Mouse (Mus musculus) midbrain, embryonic 11.5 days (tissue): ENCODE measurements at regions not wholly inside any gene's neighbourhood (a gene's known extent, or its start where the extent isn't known, plus 50 kb on each side); places are given as distances from the start of the nearest gene placed in this dataset.

Experiments
- ATAC-seq: fragments of 200-750 bp; cut with Nextera tagmentation; 2 replicates; pipeline ENCODE4 v1.8.0; 2017; ENCODE audit warnings: moderate TSS enrichment, moderate library complexity; ENCODE audit not compliant: low FRiP score
- DNase-seq: peaks from one replicate; pipeline ENCODE4 v3.0.0; 2015; ENCODE audit warnings: low spot score; ENCODE audit errors: missing footprints
- H3K27ac ChIP-seq: fragments of 300-500 bp; sonication (generic); 2 replicates; pipeline ENCODE4 v1.5.1; 2014; ENCODE audit warnings: low read depth, low read length
- H3K27me3 ChIP-seq: fragments of 300-500 bp; sonication (generic); 2 replicates; pipeline ENCODE4 v1.6.1; 2014; ENCODE audit warnings: mild to moderate bottlenecking, low read length, moderate library complexity, mixed read lengths; ENCODE audit not compliant: control insufficient read depth, insufficient read depth
- H3K36me3 ChIP-seq: fragments of 300-500 bp; sonication (generic); 2 replicates; pipeline ENCODE4 v1.6.1; 2014; ENCODE audit warnings: mild to moderate bottlenecking, low read length, moderate library complexity, mixed read lengths; ENCODE audit not compliant: control insufficient read depth, insufficient read depth
- H3K4me1 ChIP-seq: fragments of 300-500 bp; sonication (generic); 2 replicates; pipeline ENCODE4 v1.6.1; 2014; ENCODE audit warnings: low read length; ENCODE audit not compliant: control insufficient read depth, insufficient read depth
- H3K4me2 ChIP-seq: fragments of 300-500 bp; sonication (generic); 2 replicates; pipeline ENCODE4 v1.6.1; 2014; ENCODE audit warnings: mild to moderate bottlenecking, moderate library complexity
- H3K4me3 ChIP-seq: fragments of 300-500 bp; sonication (generic); 2 replicates; pipeline ENCODE4 v1.5.1; 2014; ENCODE audit warnings: low read depth, low read length
- H3K9ac ChIP-seq: fragments of 300-500 bp; sonication (generic); 2 replicates; pipeline ENCODE4 v1.6.1; 2014; ENCODE audit warnings: low read length
- H3K9me3 ChIP-seq: fragments of 300-500 bp; sonication (generic); 2 replicates; pipeline ENCODE4 v1.6.1; 2016; ENCODE audit warnings: low read length; ENCODE audit not compliant: control insufficient read depth
- WGBS: fragments of 180-500 bp; shearing (Covaris S2); extraction: QIAGEN DNeasy Blood & Tissue Kit; methylation state at CpG from one replicate; pipeline ENCODE4 v1.1.7; 2014; 5-methylcytosine and 5-hydroxymethylcytosine counted together

DNA sequence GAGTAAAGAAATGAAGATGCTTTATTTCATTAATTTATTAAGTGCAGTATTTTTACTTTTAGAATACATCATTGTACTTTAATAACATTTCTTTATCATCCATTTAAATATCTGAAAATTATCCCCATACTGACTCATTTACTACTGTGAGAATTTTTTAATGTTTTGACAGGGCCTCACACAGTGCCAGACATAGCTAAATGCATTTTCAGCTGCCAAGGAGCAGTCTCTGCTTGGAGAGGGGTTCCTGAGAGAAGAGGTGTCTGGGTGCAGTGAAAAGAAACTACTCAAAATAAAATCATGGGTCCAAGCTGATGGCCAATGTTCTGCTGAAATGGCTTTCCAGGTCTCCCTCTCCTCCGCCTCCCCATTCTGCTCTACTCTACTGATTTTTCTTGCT is 1116.3 kb upstream of the Ppp6c start:
- WGBS, result 91% methylated on average over 1 of the region's 1 CpGs
- Histone ChIP-seq H3K4me1 (no peaks in the 10 kb centered on the region), H3K9me3 (no peaks in the 10 kb centered on the region), H3K4me2 (no peak overlapping the region), H3K4me3 (no peak overlapping the region), H3K27ac (no peak overlapping the region), H3K27me3 (no peaks in the 10 kb centered on the region), H3K36me3 (no peaks in the 10 kb centered on the region), H3K9ac (no peak overlapping the region)
- no peak for ATAC-seq
- no peak for DNase-seq

DNA sequence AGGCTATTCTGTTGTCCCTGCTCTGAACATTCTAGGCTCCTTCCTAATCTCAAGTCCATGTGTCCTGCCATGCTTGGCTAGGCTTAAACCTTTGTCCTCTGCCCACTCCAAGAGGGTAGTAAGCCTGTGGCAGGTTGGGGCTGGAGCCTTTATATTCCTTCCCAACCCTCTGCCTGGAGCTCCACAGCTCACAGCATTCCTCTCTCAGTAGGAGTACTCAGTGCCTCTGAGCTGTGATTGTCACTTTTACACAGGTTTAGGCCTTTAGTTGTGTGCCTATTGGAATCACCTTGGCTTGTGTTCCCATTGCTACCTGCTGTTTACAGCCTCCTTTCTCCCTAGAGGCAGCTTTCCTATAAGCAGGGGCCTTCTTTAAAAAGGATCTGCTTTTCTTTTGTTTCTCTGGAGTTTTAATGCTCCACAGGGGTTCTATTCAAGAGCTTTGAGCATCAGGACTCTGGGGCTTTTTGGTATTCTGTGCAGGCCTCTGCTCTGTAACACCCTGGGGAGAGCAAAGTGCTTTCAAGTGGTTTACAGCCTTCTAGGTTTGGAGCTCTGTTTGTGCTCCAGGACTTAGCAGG is 1106.1 kb upstream of the Ppp6c start:
- no peaks in the 10 kb centered on the region for H3K27me3 ChIP-seq
- no peaks in the 10 kb centered on the region for H3K9me3 ChIP-seq
- H3K36me3 ChIP-seq, result no peaks in the 10 kb centered on the region
- H3K4me1 ChIP-seq, result 0 out of 2 replicates have a peak, but pooled peaks cover 5% of the 10 kb centered on the region
- DNase-seq (peak; percentile 87), ATAC-seq (peak; percentile 79)
- no peak overlapping the region for H3K4me2 ChIP-seq
- no peak overlapping the region for H3K9ac ChIP-seq
- no peak overlapping the region for H3K4me3 ChIP-seq
- H3K27ac ChIP-seq, result no peak overlapping the region

- Histone ChIP-seq H3K4me1 (no peaks in the 10 kb centered on the region), H3K4me2 (no peak overlapping the region), H3K9me3 (no peaks in the 10 kb centered on the region), H3K27me3 (no peaks in the 10 kb centered on the region), H3K9ac (no peak overlapping the region), H3K27ac (no peak overlapping the region), H3K36me3 (no peaks in the 10 kb centered on the region), H3K4me3 (no peak overlapping the region)
- 47% methylated on average over 2 of the region's 2 CpGs for WGBS
- 0 out of 2 replicates have a peak, but pooled peaks have one; percentile 7 for ATAC-seq
- DNase-seq, result no peak
Observed at GRCm38 (mm10) chr2:40321506-40321905, 1095.3 kb upstream of the Ppp6c start.

DNA sequence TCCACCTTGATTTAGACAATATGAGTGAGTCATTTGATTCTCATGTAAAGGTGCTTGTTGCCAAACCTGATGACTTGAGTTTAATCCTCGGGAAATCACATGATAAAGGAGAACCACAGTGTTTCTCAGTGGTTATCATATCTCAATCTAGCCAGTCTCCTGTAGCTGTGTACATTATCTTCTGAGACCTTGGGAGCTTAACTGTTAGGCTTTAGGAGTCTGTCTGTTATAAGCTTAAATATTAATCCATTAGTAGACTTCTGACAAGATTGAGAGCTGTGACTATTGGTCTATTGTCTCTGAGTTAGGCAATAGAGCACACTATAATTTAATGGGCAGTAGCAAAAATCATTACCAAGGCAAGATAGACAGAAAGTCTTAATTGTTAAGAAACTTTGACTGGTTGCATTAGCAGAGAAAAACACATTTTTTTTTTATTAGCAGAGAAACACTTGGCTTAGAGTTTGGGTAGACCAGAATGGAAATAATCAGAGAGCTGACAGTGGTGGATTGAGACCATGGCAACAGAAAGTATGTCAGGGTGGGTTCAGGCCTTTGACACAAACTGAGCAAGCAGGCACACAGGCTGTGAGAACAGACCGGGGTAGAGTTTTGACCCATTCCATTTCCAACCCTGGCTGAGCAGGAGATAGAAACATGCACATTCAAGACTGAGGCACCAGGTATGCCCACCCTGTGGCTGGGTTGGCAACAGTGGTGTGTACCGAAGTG is 1094.6 kb upstream of the Ppp6c start:
- Histone ChIP-seq H3K4me3 (no peak overlapping the region), H3K9ac (no peak overlapping the region), H3K27me3 (no peaks in the 10 kb centered on the region), H3K9me3 (no peaks in the 10 kb centered on the region), H3K4me1 (no peaks in the 10 kb centered on the region), H3K36me3 (no peaks in the 10 kb centered on the region), H3K27ac (no peak overlapping the region), H3K4me2 (no peak overlapping the region)
- 80% methylated on average over 3 of the region's 3 CpGs for WGBS
- ATAC-seq, result 0 out of 2 replicates have a peak, but pooled peaks have one; percentile 19
- DNase-seq, result no peak
